Mouse (Mus musculus) Patski (cell line): Measurements from ENCODE around the gene Apbb1. TPM values are rescaled to one million over a fixed set of nuclear protein-coding genes. Genes with fewer than 3 reads are reported as not detected.

ENCODE experiments used
- ATAC-seq: fragments of 100-300 bp; one replicate; pipeline ENCODE4 v1.8.0; 2021
- CTCF ChIA-PET: fragments of 350-600 bp; sonication (Branson Sonifier 250); formaldehyde crosslinking; loops from one replicate; lab custom pipeline; 2022; ENCODE audit warnings: inconsistent platforms; lab: Charles Lee
- POLR2A ChIA-PET: fragments of 350-600 bp; sonication (Branson Sonifier 250); formaldehyde crosslinking; loops from one replicate; lab custom pipeline; 2022; ENCODE audit warnings: antibody characterized with exemption, inconsistent platforms; lab: Charles Lee
- DNase-seq: peaks from one replicate; pipeline ENCODE4 v3.0.0-alpha.2; 2011; ENCODE audit warnings: low read depth, low spot score
- H3K27me3 ChIP-seq: fragments of 371-371 bp; one replicate; pipeline ENCODE4 v1.5.1; 2021
- CTCF ChIP-seq: fragments of 100-300 bp; IDR thresholded peaks from one replicate; pipeline ENCODE4 v1.5.1; 2021
- in situ Hi-C: fragments of 300-500 bp; cut with MboI; formaldehyde crosslinking; loops from 3 replicates; pipeline ENCODE4 v1.11.1; 2018; ENCODE audit warnings: low pct_unique_long_range_greater_than_20kb, mixed read lengths
- polyA plus RNA-seq: library from polyadenylated mRNA; unstranded; gene quantifications from one replicate; pipeline ENCODE4 v1.2.3, GENCODE M21; 2021

The Apbb1 gene
- polyA plus RNA-seq, 1 experiment from 2014 or later = 44.0 TPM

DNA sequence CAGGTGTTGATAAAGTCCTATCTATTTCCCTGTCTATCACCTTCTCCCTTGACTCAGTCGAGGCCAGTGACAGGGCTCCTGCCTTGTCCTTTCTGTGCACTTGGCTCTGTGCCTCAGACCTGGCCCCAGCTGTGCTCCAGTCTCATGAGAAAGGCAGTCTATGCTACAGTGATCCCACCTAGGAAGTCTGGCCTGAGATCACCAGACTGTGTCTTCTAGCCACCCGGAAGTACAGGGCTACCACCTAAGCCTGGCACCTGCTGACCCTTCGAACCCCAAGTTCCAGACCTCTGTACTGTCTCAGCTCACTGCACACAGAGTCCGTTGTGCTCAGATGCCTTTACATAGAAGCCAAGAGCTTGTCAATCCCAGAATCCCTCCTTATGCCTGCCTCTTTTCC lies 53.4 kb downstream of the Apbb1 start:
- no peak for DNase-seq
- no peak for ATAC-seq
- in situ Hi-C loops = no loop called here
- TF ChIP-seq CTCF = no peak
- no peaks in the 10 kb centered on the region for H3K27me3 ChIP-seq
- CTCF ChIA-PET = interaction anchor here (0.8 to 3.2 kb wide), 9 partner anchors 9 to 129 kb away, joined by 3 to 15 read pairs (median 7); partner anchors contain the start of gene Fam160a2
- POLR2A ChIA-PET = no interaction called here

- ChIA-PET POLR2A (no interaction called here), CTCF (interaction anchor here (0.5 to 3.2 kb wide), 15 partner anchors 9 to 485 kb away, joined by 3 to 15 read pairs (median 5); partner anchors contain the start of gene Fam160a2)
- TF ChIP-seq CTCF = peak; percentile 73
- DNase-seq (no peak), ATAC-seq (peak; percentile 90)
- in situ Hi-C loops = no loop called here
- H3K27me3 ChIP-seq = no peaks in the 10 kb centered on the region
These were observed 54.0 kb downstream of the Apbb1 start for GRCm38 (mm10) chr7:105527306-105527937.

- DNase-seq (no peak), ATAC-seq (no peak)
- no peaks in the 10 kb centered on the region for H3K27me3 ChIP-seq
- no peak for TF ChIP-seq CTCF
- in situ Hi-C loops = loop anchor here (5.0 to 25.0 kb wide), 2 partner anchors 267 to 1312 kb away; partner anchors contain the start of gene Trim6
- CTCF ChIA-PET = interaction anchor here (1.0 kb wide), 1 partner anchor 14 kb away, joined by 3 read pairs; no protein-coding TSS in a partner anchor
- POLR2A ChIA-PET = no interaction called here
These were observed 57.2 kb downstream of the Apbb1 start for GRCm38 (mm10) chr7:105524222-105524621.

DNA sequence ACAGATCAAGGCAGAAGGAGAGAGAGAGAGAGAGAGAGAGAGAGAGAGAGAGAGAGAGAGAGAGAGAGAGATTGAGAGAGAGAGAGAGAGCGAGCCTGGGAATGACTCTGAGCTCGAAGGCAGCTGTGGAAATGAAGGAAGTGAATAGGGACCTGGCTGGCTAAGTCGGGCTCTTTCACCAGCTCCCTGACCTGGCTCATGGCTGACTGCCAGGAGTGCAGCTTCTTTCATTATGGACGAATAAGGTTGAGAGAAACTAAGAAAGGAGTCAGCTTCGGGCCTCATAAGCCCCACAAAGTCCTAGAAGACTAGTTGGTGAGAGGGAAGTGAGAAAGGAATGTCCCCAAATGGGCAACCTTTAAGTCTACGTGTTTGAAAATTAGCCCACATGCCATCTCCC lies 61.3 kb downstream of the Apbb1 start:
- CTCF ChIA-PET = interaction anchor here (1.3 to 2.2 kb wide), 2 partner anchors 10 to 42 kb away, joined by 5 to 11 read pairs; no protein-coding TSS in a partner anchor

DNA sequence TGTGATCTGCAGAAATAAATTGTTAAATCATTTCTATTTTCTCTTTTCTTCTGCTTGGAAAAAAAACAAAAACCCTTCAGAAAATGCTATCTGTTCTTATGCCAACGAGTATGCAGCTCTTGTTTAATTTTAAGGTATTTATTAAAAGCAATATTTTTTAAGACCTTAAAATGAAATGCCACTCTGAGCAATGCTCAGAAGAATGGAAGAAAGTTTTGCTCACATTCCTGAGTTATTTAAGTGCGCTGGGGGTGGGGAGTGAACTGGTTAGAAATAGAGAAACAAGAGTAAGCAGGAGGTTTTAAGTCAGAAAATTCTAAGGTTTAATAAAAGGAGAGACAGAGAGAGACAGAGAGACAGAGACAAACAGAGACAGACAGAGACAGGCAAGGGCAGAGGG lies 61.7 kb downstream of the Apbb1 start:
- H3K27me3 ChIP-seq = no peaks in the 10 kb centered on the region
- TF ChIP-seq CTCF = no peak
- ChIA-PET CTCF (interaction anchor here (1.3 to 2.2 kb wide), 3 partner anchors 10 to 108 kb away, joined by 5 to 11 read pairs (median 7); no protein-coding TSS in a partner anchor), POLR2A (no interaction called here)
- ATAC-seq (no peak), DNase-seq (no peak)
- in situ Hi-C loops = loop anchor here (5.0 to 25.0 kb wide), 3 partner anchors 112 to 1307 kb away; partner anchors contain the start of gene Trim6

More for the DNA sequence above, 61.3 kb downstream of the Apbb1 start:
- no peak for DNase-seq
- H3K27me3 ChIP-seq = no peaks in the 10 kb centered on the region
- POLR2A ChIA-PET = no interaction called here
- no peak for TF ChIP-seq CTCF
- no peak for ATAC-seq
- in situ Hi-C loops = loop anchor here (5.0 to 25.0 kb wide), 2 partner anchors 263 to 1308 kb away; partner anchors contain the start of gene Trim6

DNA sequence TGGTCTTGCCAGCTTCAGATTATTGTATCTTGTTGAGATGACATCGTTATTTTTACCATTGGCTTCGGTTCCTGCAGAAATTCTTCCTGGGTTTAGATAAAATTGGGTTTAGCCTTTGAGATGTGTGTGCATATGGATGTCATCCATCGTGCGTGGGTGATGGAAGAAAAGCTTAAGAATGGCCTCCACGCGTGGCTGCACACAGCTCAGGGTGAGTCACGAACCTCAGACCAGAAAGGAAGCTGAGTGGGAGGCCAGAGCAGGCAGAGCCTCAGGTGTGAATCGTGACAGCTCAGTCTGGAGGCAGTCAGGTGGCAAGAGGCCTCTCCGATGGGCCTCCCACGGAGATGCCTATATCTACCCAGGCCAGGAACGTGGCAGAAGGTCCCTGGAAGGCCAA lies 62.1 kb downstream of the Apbb1 start:
- POLR2A ChIA-PET = no interaction called here
- no peak for TF ChIP-seq CTCF
- no peaks in the 10 kb centered on the region for H3K27me3 ChIP-seq
- CTCF ChIA-PET = interaction anchor here (1.3 to 2.2 kb wide), 3 partner anchors 11 to 108 kb away, joined by 5 to 11 read pairs (median 7); no protein-coding TSS in a partner anchor
- ATAC-seq (peak; percentile 56), DNase-seq (no peak)
- in situ Hi-C loops = loop anchor here (5.0 to 25.0 kb wide), 2 partner anchors 112 to 1307 kb away; partner anchors contain the start of gene Trim6

GRCm38 (mm10) chr7:105516669-105517360 lies 64.6 kb downstream of the Apbb1 start:
- CTCF ChIA-PET = interaction anchor here (1.2 to 3.0 kb wide), 7 partner anchors 8 to 116 kb away, joined by 3 to 15 read pairs (median 4); partner anchors contain the start of gene Fam160a2
- in situ Hi-C loops = loop anchor here (5.0 to 25.0 kb wide), 2 partner anchors 110 to 1305 kb away; partner anchors contain the start of gene Trim6
- TF ChIP-seq CTCF = no peak
- peak; percentile 45 for ATAC-seq
- H3K27me3 ChIP-seq = no peaks in the 10 kb centered on the region
- POLR2A ChIA-PET = no interaction called here
- no peak for DNase-seq

DNA sequence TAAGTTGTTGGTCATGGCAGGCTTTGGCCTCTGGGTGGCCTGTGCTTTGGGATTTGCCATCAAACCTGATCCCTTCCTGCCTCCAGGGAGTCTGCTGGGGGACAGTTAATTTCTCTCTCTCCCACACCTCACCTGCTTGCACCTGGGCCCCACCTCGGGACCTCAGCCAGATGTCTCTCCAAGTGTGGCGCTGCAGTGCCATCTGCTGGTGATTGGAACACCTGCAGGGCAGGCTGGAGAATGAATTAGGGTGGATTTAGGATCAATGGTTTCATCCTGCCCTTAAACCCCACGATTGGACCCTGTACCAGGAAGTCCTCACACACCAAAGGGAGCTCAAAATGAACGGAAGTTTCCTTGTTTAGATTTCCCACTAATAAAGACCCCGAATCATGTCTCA lies 66.3 kb downstream of the Apbb1 start:
- no peak for DNase-seq
- ATAC-seq = no peak
- POLR2A ChIA-PET = no interaction called here
- peak; percentile 86 for TF ChIP-seq CTCF
- CTCF ChIA-PET = interaction anchor here (0.7 to 3.0 kb wide), 17 partner anchors 10 to 129 kb away, joined by 3 to 15 read pairs (median 4); partner anchors contain the start of gene Fam160a2
- in situ Hi-C loops = loop anchor here (5.0 to 25.0 kb wide), 2 partner anchors 108 to 1303 kb away; partner anchors contain the start of gene Trim6
- H3K27me3 ChIP-seq = no peaks in the 10 kb centered on the region

- ChIA-PET POLR2A (no interaction called here), CTCF (interaction anchor here (1.0 to 3.0 kb wide), 8 partner anchors 9 to 103 kb away, joined by 3 to 15 read pairs (median 4); no protein-coding TSS in a partner anchor)
- TF ChIP-seq CTCF = no peak
- no peak for ATAC-seq
- H3K27me3 ChIP-seq = no peaks in the 10 kb centered on the region
- no peak for DNase-seq
- in situ Hi-C loops = loop anchor here (25.0 kb wide), 1 partner anchor 1302 kb away; the partner anchor contains the start of gene Trim6
These were observed 66.9 kb downstream of the Apbb1 start for GRCm38 (mm10) chr7:105514561-105514960.

DNA sequence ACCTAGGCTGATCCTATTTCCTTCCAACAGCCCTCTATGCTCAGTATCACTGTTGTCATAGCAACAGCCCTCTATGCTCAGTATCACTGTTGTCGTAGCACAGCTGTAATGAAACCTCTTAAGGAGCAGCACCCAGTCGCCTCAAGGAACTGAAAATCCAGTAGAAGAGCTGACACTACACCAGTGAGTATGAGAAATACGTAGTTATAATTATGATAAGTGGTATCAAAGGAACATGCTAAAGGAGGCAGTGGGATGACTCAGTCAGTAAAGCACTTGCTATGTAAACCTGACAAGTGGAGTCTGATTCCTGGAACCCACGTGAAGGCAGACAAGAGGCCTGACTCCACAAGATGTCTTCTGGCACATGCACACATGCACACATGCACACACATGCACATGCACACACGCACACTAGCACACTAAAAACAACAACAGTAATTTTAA lies 67.6 kb downstream of the Apbb1 start:
- DNase-seq (no peak), ATAC-seq (no peak)
- POLR2A ChIA-PET = no interaction called here
- in situ Hi-C loops = loop anchor here (25.0 kb wide), 1 partner anchor 1302 kb away; the partner anchor contains the start of gene Trim6
- CTCF ChIA-PET = interaction anchor here (1.0 to 3.0 kb wide), 6 partner anchors 11 to 103 kb away, joined by 3 to 15 read pairs (median 7); no protein-coding TSS in a partner anchor
- no peaks in the 10 kb centered on the region for H3K27me3 ChIP-seq
- no peak for TF ChIP-seq CTCF
